Mouse (Mus musculus) CH12.LX (cell line): ENCODE measurements around the gene Lurap1. TPM values are rescaled to one million over a fixed set of nuclear protein-coding genes. Genes with fewer than 3 reads are reported as not detected.

Experiments used
- DNase-seq: peaks from one replicate; pipeline ENCODE4 v3.0.0-alpha.2; 2013; ENCODE audit errors: extremely low read depth
- H3K27ac ChIP-seq: 2 replicates; pipeline ENCODE4 v1.5.1; 2012; ENCODE audit warnings: low read depth, mild to moderate bottlenecking, control low read depth, moderate library complexity; ENCODE audit not compliant: insufficient read depth
- H3K27me3 ChIP-seq: replicated peaks from 2 replicates; pipeline ENCODE3; 2012; ENCODE audit warnings: inconsistent platforms
- H3K36me3 ChIP-seq, 2 experiments: replicated peaks in 1 of 2; 2 replicates each; pipeline versions ENCODE3 to v1.6.1; 2012; ENCODE audit warnings: inconsistent platforms in 1 of 2, low read length in 1 of 2, mild to moderate bottlenecking in 1 of 2, mixed read lengths in 1 of 2, moderate library complexity in 1 of 2; ENCODE audit not compliant: control insufficient read depth in 1 of 2, insufficient read depth in 1 of 2
- H3K4me1 ChIP-seq, 2 experiments: 2 replicates each; pipeline ENCODE4 v1.6.1; 2012; ENCODE audit warnings: inconsistent platforms in 1 of 2, moderate library complexity in 1 of 2; ENCODE audit not compliant: insufficient read depth in 2 of 2, control insufficient read depth in 1 of 2
- H3K4me2 ChIP-seq: 2 replicates; pipeline ENCODE4 v1.6.1; 2012; ENCODE audit warnings: low read depth, mild to moderate bottlenecking, control low read depth; ENCODE audit not compliant: poor library complexity, insufficient read depth, severe bottlenecking
- H3K4me3 ChIP-seq, 3 experiments: fragments of 150-350 bp in 1 of 3; sonication (generic) in 1 of 3; replicated peaks in 1 of 3; 2 replicates each; pipeline versions ENCODE3 to v1.5.1; 2011 to 2012; ENCODE audit warnings: low read depth in 2 of 3, low read length in 2 of 3, mild to moderate bottlenecking in 2 of 3, moderate library complexity in 2 of 3, control low read depth in 1 of 3, improper control_type of control experiment in 1 of 3, inconsistent platforms in 1 of 3, mixed read lengths in 1 of 3; ENCODE audit not compliant: poor library complexity in 1 of 3
- H3K79me2 ChIP-seq: replicated peaks from 2 replicates; pipeline ENCODE4 v1.6.1; 2012; ENCODE audit warnings: mild to moderate bottlenecking, moderate library complexity; ENCODE audit not compliant: control insufficient read depth, poor library complexity, insufficient read depth, severe bottlenecking; ENCODE audit errors: extremely low read depth
- H3K9ac ChIP-seq: 2 replicates; pipeline ENCODE4 v1.6.1; 2012; ENCODE audit warnings: low read depth, mild to moderate bottlenecking, control low read depth, moderate library complexity; ENCODE audit not compliant: insufficient read depth
- H3K9me3 ChIP-seq: replicated peaks from 2 replicates; pipeline ENCODE3; 2012; ENCODE audit warnings: low read length, inconsistent platforms, mixed read lengths
- BHLHE40 ChIP-seq: IDR thresholded peaks from 2 replicates; pipeline ENCODE4 v1.6.1; 2011; ENCODE audit warnings: mild to moderate bottlenecking, low read depth, low read length, improper control_type of control experiment
- CTCF ChIP-seq, 2 experiments: IDR thresholded peaks in 1 of 2; conservative IDR thresholded peaks in 1 of 2; 2 replicates each; pipeline ENCODE4 v1.5.1; 2011 to 2012; ENCODE audit warnings: low read depth in 2 of 2, low read length in 2 of 2, improper control_type of control experiment in 1 of 2, inconsistent platforms in 1 of 2, mild to moderate bottlenecking in 1 of 2, moderate library complexity in 1 of 2
- E2F4 ChIP-seq: IDR thresholded peaks from 2 replicates; pipeline ENCODE4 v1.6.1; 2011; ENCODE audit warnings: low read depth, low read length, improper control_type of control experiment; ENCODE audit not compliant: insufficient replicate concordance
- ETS1 ChIP-seq: conservative IDR thresholded peaks from 2 replicates; pipeline ENCODE4 v1.6.1; 2012; ENCODE audit warnings: low read depth, mild to moderate bottlenecking, inconsistent platforms, low read length, improper control_type of control experiment, moderate library complexity
- HCFC1 ChIP-seq: IDR thresholded peaks from 2 replicates; pipeline ENCODE4 v1.6.1; 2012; ENCODE audit warnings: low read depth, mild to moderate bottlenecking, inconsistent platforms, low read length, improper control_type of control experiment
- IRF4 ChIP-seq: IDR thresholded peaks from 2 replicates; pipeline ENCODE4 v1.6.1; 2014; ENCODE audit warnings: low read depth, mild to moderate bottlenecking, inconsistent platforms, low read length, improper control_type of control experiment
- JUN ChIP-seq: IDR thresholded peaks from 2 replicates; pipeline ENCODE4 v1.6.1; 2011; ENCODE audit warnings: low read depth, mild to moderate bottlenecking, low read length, improper control_type of control experiment, moderate library complexity; ENCODE audit not compliant: insufficient read depth
- JUND ChIP-seq: conservative IDR thresholded peaks from 2 replicates; pipeline ENCODE4 v1.6.1; 2011; ENCODE audit warnings: low read depth, low read length, improper control_type of control experiment
- KAT2A ChIP-seq: IDR thresholded peaks from 2 replicates; pipeline ENCODE4 v1.6.1; 2012; ENCODE audit warnings: low read length, improper control_type of control experiment, inconsistent platforms; ENCODE audit not compliant: insufficient replicate concordance
- MAX ChIP-seq: IDR thresholded peaks from 2 replicates; pipeline ENCODE4 v1.6.1; 2011; ENCODE audit warnings: low read length, improper control_type of control experiment
- MEF2A ChIP-seq: IDR thresholded peaks from 2 replicates; pipeline ENCODE4 v1.6.1; 2014; ENCODE audit warnings: low read depth, mild to moderate bottlenecking, inconsistent platforms, low read length, improper control_type of control experiment, borderline replicate concordance
- MYC ChIP-seq: IDR thresholded peaks from 2 replicates; pipeline ENCODE4 v1.6.1; 2011; ENCODE audit warnings: low read depth, mild to moderate bottlenecking, improper control_type of control experiment, low read length
- POLR2A ChIP-seq: IDR thresholded peaks from 2 replicates; pipeline ENCODE4 v1.6.1; 2011; ENCODE audit warnings: low read depth, mild to moderate bottlenecking, improper control_type of control experiment, low read length
- POLR2AphosphoS2 ChIP-seq: IDR thresholded peaks from 2 replicates; pipeline ENCODE4 v1.6.1; 2011; ENCODE audit warnings: low read depth, low read length, improper control_type of control experiment
- SIN3A ChIP-seq: IDR thresholded peaks from 2 replicates; pipeline ENCODE4 v1.6.1; 2012; ENCODE audit warnings: low read length, improper control_type of control experiment, inconsistent platforms
- TBP ChIP-seq: conservative IDR thresholded peaks from 2 replicates; pipeline ENCODE4 v1.6.1; 2011; ENCODE audit warnings: low read depth, low read length, improper control_type of control experiment
- TCF12 ChIP-seq: IDR thresholded peaks from 2 replicates; pipeline ENCODE4 v1.6.1; 2014; ENCODE audit warnings: low read depth, mild to moderate bottlenecking, inconsistent platforms, low read length, improper control_type of control experiment
- USF1 ChIP-seq: IDR thresholded peaks from 2 replicates; pipeline ENCODE4 v1.6.1; 2014; ENCODE audit warnings: low read depth, mild to moderate bottlenecking, inconsistent platforms, low read length, improper control_type of control experiment
- USF2 ChIP-seq: conservative IDR thresholded peaks from 2 replicates; pipeline ENCODE4 v1.6.1; 2011; ENCODE audit warnings: low read depth, low read length, improper control_type of control experiment
- ZKSCAN1 ChIP-seq: IDR thresholded peaks from 2 replicates; pipeline ENCODE4 v1.6.1; 2012; ENCODE audit warnings: low read depth, inconsistent platforms, low read length, improper control_type of control experiment, borderline replicate concordance
- ZMIZ1 ChIP-seq: IDR thresholded peaks from 2 replicates; pipeline ENCODE4 v1.6.1; 2012; ENCODE audit warnings: low read depth, mild to moderate bottlenecking, inconsistent platforms, low read length, improper control_type of control experiment
- dilution Hi-C: fragments of 300-500 bp; cut with MboI; formaldehyde crosslinking; loops from 2 replicates; pipeline ENCODE4 v1.14.3; 2020; ENCODE audit warnings: low sequenced_read_pairs; ENCODE audit not compliant: extremely low pct_unique_long_range_greater_than_20kb, extremely low pct_ligation_motif_present
- in situ Hi-C: fragments of 300-500 bp; cut with MboI; formaldehyde crosslinking; loops from 3 replicates; pipeline ENCODE4 v1.14.3; 2019; ENCODE audit warnings: low sequenced_read_pairs, low pct_ligation_motif_present, low pct_unique_long_range_greater_than_20kb, mixed read lengths
- polyA plus RNA-seq: library from polyadenylated mRNA; unstranded; fragments of >175 nt; gene quantifications from 2 replicates; pipeline ENCODE4 v1.2.1, GENCODE M21; 2012; ENCODE audit warnings: low read depth; ENCODE audit not compliant: insufficient read length
- total RNA-seq, 2 experiments: library from RNA; depleted of rRNA; stranded (reverse); fragments of 300-350 nt in 1 of 2; fragments of >200 nt in 1 of 2; gene quantifications; 2 replicates each; pipeline ENCODE4 v1.2.3; 2012 to 2014

The Lurap1 gene
- total and polyA plus RNA-seq, 3 experiments = 0.10 TPM; not detected in 2

DNA sequence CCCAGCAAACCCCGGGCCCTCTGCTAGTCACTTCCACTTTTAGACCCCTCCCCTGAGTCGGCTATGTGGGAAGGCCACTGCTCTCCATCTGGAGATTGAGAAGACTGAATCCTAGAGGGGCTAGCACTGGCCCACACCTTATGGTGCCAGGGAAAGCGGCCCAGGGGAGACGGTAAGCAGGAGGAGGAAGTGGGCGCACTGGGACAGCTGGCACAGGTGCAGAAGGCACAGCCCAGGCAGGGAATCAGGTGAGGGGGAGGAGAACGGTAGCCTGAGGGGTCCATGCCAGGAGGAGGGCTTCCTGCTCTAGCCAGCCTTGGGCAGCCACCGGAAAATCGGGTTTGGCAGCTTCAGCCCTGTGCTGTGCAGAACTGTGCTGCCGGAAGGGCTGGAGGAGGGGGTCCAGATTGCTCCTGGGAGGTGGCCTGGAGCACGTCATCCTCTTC, 25.4 kb upstream of the Lurap1 start:
- dilution Hi-C loops (no loop called here), in situ Hi-C loops (no loop called here)
- H3K36me3 ChIP-seq = no peaks in the 10 kb centered on the region
- no peaks in the 10 kb centered on the region for H3K79me2 ChIP-seq
- no peak overlapping the region for H3K27ac ChIP-seq
- no peaks in the 10 kb centered on the region for H3K27me3 ChIP-seq
- H3K4me2 ChIP-seq = peak overlapping the region; percentile 1; the same call in 1 of the 2 replicates
- no peak for DNase-seq
- no peaks in the 10 kb centered on the region for H3K9me3 ChIP-seq
- TF ChIP-seq TCF12 = peak; percentile 41; the same call in 1 of the 2 replicates
- no peak for TF ChIP-seq ZMIZ1
- peaks cover 18 to 32% of the 10 kb centered on the region in 2 experiments for H3K4me1 ChIP-seq
- H3K4me3 ChIP-seq = peak overlapping the region in 1 of 3 experiments; percentile 33
- H3K9ac ChIP-seq = no peak overlapping the region

DNA sequence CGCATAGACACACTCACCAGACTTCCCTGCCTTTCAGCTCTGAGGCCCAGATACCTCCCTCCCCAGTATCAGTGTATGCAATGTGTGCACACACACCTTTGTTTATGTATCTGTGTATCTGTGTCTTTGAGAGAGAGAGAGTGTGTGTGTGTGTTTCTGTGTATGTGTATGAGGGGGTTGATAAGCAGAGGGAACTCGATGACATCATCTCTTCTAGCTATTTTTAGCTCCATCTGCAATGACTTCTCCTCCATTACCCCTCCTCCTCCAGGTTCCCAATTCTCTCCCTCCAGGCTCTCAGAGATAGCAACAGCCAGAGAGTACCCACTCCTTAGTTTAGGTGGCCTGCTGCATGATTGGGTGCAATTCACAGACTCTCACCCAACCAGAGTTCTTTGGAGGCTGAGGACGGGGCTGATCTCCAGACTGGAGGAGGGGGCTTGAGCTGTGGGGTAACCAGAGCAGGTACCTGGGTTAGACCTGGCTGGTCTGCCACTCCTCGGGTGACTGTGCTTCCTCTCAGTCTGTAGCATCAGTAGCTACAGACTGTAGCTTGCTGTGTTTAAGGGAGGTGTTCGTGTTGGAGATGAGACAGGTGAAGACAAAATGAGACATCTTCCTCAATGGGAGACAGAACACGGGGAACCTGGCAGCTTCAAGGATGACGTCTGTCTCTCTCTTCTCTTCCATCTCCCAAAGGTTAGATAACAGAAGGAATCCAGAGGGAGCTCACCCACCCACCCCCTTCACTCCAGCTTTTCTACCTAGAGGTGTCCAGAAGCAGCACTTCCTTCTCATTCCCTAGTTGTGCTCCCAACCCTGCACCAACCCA, 24.8 kb upstream of the Lurap1 start:
- Histone ChIP-seq H3K4me1 (peaks cover 18 to 32% of the 10 kb centered on the region in 2 experiments), H3K36me3 (no peaks in the 10 kb centered on the region), H3K4me2 (peak overlapping the region; percentile 1; the same call in 1 of the 2 replicates), H3K9ac (no peak overlapping the region), H3K4me3 (peak overlapping the region in 1 of 3 experiments; percentile 33), H3K9me3 (no peaks in the 10 kb centered on the region), H3K79me2 (no peaks in the 10 kb centered on the region), H3K27ac (no peak overlapping the region)
- no peak for DNase-seq
- in situ Hi-C loops (no loop called here), dilution Hi-C loops (no loop called here)
- TF ChIP-seq JUN = peak; percentile 52
- TF ChIP-seq MEF2A = peak; percentile 33; the same call in 1 of the 2 replicates
- no peak for TF ChIP-seq BHLHE40
- no peak for TF ChIP-seq POLR2A
- TF ChIP-seq, all 38 proteins: peak for 2
- H3K27me3 ChIP-seq = no peaks in the 10 kb centered on the region

DNA sequence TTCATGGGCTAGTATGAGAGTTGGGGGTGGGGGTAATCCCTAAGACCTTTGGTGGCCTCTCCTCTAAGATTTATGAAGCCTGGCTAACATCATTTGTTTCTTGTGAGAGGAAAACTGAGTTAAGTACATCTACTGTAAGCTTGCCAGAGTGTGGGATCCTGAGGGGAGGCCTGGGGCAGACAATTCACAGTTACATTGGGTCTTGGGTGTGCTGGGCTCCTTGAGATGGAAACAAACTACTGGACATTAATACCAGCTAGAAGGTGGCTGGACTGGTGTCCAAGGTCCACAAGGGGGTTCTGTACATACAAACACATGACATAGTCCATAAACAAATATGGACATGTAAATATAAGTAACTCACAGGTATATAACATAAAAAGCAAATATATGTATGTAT, 24.0 kb upstream of the Lurap1 start:
- H3K4me2 ChIP-seq = no peak overlapping the region
- H3K36me3 ChIP-seq = no peaks in the 10 kb centered on the region
- H3K4me1 ChIP-seq = peaks cover 18 to 36% of the 10 kb centered on the region in 2 experiments
- no peaks in the 10 kb centered on the region for H3K27me3 ChIP-seq
- no peak for DNase-seq
- H3K27ac ChIP-seq = no peak overlapping the region
- no peaks in the 10 kb centered on the region for H3K9me3 ChIP-seq
- H3K4me3 ChIP-seq = no peak overlapping the region
- in situ Hi-C loops = no loop called here
- TF ChIP-seq ETS1 (no peak), HCFC1 (no peak), MEF2A (no peak), SIN3A (no peak), MAX (no peak), E2F4 (no peak), ZMIZ1 (no peak), POLR2AphosphoS2 (no peak), IRF4 (no peak), TCF12 (no peak), ZKSCAN1 (no peak), MYC (no peak), USF2 (no peak), POLR2A (no peak), TBP (no peak), JUND (no peak), USF1 (no peak), CTCF (conservative IDR thresholded peaks at IDR 0.05 in 1 of 2, IDR thresholded peaks at IDR 0.05 in 1 of 2; ENCODE audit: low read depth in 2 of 2, low read length in 2 of 2) (no peak), KAT2A (no peak)
- dilution Hi-C loops = no loop called here
- H3K9ac ChIP-seq = no peak overlapping the region
- H3K79me2 ChIP-seq = no peaks in the 10 kb centered on the region
